Mouse (Mus musculus) heart, postnatal 10 days (tissue): ENCODE measurements at regions not wholly inside any gene's neighbourhood (a gene's known extent, or its start where the extent isn't known, plus 50 kb on each side); places are given as distances from the start of the nearest gene placed in this dataset.
A peak's percentile ranks its signal among the peaks of the same experiment; 100 is the strongest.
"Not testable (repeated sequence)": the region's sequence is repeated elsewhere in the genome, so short reads cannot be mapped to it uniquely, and the experiment has no call there.

Experiments
- DNase-seq, 2 experiments: peaks; one replicate each; pipeline ENCODE4 v3.0.0; 2021
- intact Hi-C: fragments of 180-260 bp; cut with DNase I; formaldehyde crosslinking; loops from one replicate; pipeline ENCODE4 v1.15.1; 2025

DNA sequence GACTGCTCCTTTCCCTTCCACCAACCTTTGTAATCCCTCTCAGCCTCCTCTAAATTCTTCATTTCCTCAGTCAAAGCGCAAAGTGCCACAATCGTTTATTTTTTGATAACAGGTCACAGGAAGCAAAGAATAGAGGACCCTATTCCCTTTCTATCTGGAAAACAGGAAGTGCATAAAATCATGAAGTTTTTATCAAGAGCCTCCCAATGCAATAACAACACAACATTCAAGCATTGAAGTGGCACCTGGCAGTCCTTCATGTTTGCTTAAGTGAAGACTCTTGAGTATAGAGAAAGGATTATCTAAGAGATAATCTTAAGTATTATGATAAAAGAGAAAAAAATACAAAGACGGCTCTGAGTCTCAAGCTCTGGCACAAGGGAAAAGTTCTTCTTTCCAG, 111.9 kb downstream of the Ibtk start:
- intact Hi-C loops = no loop called here
- DNase-seq = no peak

DNA sequence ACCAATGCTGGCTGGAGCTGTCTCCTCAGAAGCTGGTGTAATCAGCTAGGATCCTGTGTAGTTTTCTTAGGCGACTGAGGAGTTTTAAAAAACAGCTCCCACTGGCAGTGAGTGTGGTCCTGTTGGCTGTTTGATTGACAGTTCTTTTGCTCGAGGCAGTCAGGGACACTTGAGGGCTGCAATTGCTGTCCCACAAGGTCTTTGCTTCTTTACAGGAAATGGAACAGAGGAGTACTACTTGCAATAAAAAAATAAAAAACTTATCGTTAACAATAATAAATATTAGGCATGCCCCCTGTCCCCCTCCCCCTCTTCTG, 113.0 kb downstream of the Ibtk start:
- no peak for DNase-seq
- intact Hi-C loops = no loop called here

DNA sequence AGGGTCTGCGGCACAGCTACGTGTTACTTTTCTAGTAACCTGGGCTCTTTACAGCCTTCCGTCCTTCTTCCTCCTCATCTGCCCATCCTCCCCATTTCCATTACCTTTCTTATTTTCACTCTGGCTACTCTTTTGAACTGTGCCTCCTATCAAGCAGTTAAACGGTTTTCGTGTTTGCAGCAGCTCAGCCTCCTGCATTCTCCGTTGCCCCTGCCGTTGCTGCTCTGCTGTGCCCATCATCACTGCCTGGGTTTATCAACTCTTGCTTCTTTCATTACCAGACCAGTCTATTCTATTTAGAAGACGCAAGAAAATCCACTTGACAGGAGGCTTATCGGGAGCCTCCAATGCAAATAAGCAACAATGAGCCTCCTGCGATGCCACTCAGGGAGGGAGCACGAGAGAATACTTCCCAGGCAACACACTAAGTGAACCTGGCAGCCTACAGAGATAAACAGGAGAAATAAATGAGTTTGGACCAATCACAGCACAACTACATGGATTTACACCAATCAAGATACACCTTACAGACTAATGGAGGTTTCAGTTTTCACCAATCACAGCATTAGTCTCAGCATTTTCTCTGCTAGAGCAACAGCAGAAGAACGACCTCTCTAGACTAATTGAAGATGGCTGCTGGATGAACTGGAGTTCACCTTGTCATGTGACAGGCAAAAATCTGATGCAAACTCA, 113.5 kb downstream of the Ibtk start:
- intact Hi-C loops = no loop called here
- no peak for DNase-seq

DNA sequence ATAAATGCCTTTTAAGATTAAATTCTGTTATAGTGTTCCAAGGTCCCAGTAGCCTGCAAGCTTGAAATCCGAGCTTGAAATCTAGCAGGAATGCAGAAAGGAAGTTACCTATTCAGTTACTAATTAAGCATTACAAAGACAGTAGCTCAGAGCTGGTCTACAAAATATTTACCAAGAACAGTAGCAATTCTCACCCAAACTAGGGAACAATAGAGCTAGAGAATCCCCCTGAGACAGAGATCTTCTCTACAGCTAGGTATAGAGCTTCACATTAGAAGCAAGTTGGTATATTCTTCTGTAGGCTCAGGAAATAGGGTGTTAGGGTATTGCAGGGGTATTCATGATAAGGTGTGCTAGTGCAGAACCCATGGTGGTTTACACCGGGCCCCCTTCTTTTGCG, 114.3 kb downstream of the Ibtk start:
- DNase-seq, intact Hi-C loops: not testable (repeated sequence)

DNA sequence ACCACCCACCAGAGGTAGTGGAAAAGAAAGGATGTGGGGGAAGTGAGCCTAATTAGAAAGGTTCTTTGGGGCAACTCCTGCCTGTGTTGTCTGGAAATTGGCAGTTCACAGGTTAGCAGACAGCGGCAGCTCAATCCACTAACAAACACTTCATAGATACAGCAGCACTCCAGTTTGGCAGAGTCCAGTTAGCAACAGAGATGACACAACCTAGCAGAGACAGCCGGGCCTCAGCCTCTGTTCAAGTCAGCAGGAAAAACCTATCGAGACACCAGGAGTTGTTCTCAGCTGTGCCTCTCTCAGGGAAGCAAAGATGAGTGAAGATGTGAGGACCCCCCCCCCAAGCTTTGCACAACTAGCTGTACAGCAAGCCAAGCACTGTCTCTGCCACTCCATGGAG, 131.2 kb downstream of the Ibtk start:
- intact Hi-C loops = no loop called here
- DNase-seq = peak in 1 of 2 experiments; percentile 8

DNA sequence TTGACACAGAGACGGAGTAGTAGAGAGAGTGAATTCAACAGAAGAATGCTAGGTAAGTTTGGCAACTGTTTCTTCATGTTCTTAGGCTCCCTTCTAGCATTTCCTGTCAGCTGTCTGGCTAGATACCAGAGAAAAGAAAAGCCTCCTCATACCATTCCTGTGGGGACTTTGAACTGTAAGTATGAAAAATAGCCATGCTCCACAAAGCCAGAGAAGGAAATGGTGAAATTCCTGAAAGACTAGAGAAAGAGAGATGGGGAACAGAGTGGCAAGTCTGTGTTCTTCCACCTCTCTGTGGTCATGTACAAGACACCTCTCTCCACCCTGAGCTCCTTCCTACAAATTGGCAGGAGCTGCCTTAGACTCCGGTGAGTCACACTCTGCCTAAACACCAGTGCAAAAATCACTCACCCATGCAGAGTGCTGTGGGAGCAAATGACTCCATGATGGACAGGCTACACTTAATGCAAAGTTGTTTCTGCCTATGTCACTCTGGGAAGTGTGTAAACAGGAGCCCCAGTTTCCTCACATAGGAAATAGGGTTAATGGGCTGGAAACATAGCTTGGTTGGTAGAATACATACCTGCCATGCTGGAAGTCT, 131.9 kb downstream of the Ibtk start:
- no peak for DNase-seq
- intact Hi-C loops = no loop called here

DNA sequence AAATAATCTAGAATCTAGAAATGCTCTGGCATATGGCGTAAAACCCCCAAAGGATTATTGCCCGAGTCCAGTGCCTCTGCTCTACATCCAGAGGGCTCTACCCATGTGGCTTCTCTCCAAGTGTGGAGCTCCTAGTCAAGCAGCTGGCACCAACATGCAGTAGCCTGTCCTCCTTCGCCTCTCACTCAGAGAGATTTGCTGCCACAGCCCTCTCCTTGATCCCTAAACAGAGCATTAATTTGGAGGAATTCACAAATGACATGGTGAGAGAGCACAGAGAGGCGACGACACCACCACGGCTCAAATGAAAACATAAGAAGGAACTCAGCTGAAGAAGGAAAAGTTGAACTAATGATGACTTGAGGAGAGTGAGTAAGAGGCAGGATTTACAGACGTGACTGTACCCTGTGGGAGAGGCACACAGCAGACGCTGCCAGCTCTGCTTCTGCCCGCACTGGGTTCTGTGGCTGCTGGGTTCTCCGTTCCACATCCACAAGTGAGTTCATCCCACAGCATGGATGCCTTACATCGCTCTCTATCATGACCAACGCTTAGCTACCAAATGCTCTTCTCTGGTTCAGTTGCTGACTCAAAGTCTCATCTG, 132.8 kb downstream of the Ibtk start:
- no peak for DNase-seq
- intact Hi-C loops = no loop called here

DNA sequence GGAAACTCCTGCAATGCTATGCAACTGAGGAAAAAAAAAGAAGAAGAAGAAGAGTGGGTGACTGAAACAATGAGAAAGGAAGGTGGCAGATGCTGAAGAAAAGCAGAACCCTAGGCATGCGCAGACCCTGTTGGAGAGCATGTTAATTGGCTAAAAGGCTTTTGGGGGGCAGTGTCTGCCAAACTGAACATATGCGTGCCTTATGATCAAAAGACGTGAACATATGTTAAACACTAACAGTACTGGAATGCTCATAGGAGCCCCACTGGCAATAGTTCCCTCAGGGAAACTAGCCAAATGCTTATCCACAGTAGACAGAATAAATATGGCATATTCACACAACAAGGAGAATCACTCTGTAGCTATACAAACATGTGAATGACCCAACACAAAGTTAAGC, 140.0 kb downstream of the Ibtk start:
- intact Hi-C loops = no loop called here

DNA sequence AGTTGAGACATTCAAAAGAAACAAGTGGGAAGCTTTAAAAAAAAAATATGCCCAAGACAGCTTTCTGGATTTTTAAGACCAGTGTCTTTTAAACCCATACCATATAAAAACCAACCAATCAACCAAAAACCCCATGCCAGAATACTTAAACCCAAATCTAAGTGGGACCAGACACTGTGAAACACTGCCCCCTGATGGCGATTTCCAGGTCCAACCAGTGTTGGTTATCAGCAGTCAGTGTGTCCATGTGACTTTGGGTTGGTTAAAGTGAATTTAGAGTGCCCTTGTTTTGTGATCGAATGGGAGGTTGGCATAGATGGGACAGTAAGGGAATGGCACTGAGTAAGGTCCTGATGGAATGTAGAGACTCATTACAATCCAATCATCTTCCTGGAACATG, 152.2 kb downstream of the Ibtk start:
- intact Hi-C loops = loop anchor here (5.0 kb wide), 1 partner anchor 75 kb away; no protein-coding TSS in a partner anchor

More for the DNA sequence above, 140.0 kb downstream of the Ibtk start:
- DNase-seq = no peak

DNA sequence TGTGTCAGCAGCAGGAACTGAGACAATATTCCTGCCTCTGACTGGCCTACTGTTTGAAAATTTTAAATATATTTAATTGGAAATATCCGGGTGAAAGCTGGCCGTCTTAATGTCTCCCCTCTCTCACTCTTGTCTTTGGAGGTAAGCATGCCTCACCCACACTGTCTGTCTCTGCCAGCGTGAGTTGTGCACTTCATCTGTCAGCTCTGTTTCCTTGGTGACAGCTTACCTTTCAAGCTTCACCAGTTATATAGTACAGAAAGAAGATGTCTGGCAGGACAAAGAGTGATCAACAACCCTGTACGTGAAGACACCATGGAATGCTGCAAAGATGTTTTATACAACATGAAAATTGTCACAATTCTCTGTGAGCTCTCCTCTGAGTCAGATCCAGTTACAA, 155.3 kb downstream of the Ibtk start:
- no peak for DNase-seq
- intact Hi-C loops = no loop called here

More for the DNA sequence above, 152.2 kb downstream of the Ibtk start:
- peak; percentile 11 to 36 for DNase-seq

DNA sequence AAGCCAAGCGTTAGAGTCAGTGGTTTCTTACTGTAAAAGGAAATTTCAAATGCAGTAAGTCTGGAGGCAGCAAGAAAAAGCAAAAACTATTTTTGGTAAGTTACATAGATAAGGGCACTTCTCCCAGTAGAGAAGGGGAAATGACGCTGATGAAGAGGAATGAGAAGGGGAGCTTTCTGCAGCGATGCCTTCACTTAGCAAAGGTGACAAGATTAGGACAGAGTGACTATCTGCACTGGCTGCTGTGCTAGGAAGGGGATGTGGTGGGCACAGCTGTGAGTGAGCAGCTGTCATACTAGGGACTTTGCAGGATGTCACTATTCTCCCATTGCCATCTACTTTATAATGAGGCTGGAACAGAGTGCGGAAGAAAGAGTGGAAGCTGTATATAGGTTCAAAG, 156.5 kb downstream of the Ibtk start:
- no peak for DNase-seq
- intact Hi-C loops = no loop called here

DNA sequence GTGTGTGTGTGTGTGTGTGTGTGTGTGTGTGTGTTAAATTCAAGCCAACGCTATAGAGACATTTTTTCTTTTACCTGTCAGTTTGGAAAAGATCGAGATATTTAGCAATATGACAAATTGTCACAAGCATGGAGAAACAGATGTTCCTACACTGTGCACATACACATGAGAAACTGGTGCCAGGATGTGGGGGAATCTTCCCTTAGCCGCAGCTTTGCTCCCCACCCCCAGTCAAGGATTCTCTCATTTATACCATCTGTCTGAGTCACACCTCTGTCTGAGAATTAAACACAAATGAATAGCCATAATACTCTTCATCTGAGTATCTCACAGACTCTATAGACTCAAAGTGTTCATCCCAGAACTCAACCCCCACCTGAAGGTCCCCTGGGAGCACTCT, 159.9 kb downstream of the Ibtk start:
- intact Hi-C loops = loop anchor here (2.0 kb wide), 2 partner anchors 260 to 1246 kb away; no protein-coding TSS in a partner anchor
- DNase-seq = no peak

DNA sequence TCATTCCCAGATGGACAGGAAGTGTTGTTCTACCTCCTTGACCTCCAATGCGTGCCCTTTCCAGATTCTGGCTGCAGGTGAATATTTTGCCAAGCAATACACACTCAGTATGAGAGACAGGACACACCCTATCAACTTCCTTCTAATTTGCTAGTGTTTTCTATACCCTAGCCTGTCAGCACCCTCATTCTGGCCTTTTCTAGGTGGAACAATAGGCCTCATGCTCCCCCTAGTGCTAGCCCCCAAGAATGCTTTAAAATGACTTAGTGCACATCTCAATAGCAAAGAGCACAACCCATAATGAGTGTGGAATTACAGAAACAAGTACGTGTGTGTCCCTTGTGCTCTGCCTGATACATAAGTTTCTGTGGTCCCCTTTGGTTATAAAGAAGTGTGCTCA, 161.1 kb downstream of the Ibtk start:
- DNase-seq = peak; percentile 54 to 56
- intact Hi-C loops = loop anchor here (2.0 kb wide), 2 partner anchors 259 to 1245 kb away; no protein-coding TSS in a partner anchor

DNA sequence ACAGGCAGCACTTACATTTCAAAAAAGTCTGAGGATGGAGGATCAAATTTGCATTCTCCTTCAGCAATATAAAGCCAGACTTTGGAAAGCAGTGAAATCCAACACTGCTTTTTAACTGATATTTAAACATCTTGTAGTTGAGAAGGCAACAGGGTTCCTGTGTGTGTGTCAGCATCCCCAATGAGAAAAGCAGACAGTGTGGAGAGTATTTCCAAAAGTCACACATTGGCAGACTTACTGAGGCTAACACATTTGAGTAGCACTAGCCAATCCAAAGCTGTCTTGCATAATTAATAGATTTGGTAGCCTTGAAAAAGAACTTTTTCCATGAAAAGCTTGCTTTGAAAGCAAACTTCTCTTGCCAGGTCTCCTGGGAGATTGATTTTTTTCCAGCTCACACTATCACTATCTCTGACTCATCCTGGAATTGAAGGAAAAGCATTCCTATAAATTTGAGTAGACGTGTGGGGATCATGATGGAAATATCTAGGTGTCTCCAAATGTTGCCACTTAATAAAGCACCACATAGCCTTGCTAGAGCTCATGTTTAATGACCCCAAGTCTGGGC, 168.0 kb downstream of the Ibtk start:
- intact Hi-C loops = no loop called here
- peak; percentile 12 to 22 for DNase-seq

DNA sequence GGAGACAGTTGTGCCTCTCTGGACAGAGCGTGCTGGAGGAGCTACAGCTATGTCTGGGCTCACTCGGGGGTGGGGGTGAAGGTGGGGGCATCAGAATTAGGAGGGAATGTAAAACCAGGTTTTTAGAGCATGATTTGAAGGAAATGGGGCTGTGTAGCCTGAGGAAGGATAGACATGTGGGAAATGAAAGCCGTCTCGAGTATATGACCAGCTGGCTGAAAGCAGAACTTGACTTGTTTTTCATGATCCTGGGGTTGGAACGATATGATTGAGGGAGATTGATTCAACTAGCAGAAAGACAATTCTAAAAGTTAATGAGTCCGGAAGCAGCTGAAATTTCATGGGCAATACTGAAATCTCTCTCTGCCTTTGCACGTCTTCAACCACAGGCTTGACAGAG, 171.3 kb downstream of the Ibtk start:
- no peak for DNase-seq
- intact Hi-C loops = no loop called here

DNA sequence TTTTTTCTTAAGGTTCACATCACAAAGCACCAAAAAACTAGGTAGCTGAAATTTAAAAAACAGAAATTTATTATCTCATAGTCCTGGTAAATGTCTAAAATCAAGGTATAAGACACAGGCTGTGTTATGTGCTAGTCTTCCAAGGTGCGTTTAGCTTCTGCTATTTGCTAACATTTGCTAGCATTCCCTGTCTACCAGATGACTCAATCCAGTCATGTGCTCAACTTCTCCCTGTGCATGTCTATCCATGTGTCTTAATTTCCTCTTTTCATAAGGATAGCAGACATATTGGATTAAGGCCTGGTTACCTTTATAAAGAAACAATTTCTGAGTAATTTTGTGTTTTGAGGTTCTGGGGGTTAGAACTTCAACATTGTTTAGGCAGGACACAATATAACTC, 171.8 kb downstream of the Ibtk start:
- intact Hi-C loops = no loop called here

DNA sequence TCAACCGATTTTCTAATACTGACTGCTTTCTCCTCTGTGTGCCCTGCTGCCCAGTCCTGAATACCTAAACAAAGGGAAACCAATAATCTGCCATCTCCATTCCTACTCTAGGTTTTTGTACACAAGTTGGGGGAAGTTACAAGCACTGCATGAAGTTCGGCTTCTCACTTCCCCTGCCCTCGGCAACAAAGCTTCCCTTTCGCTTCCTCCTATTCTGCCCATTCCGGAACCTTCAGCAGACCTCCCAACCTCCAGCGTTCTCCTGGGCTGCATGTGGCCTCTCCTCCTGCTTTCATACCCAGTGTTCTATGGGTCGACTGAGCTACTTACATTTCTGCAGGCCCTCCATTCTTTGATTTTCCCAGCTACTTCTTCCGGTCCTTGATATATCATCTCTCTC, 180.3 kb downstream of the Ibtk start:
- peak in 1 of 2 experiments; percentile 5 for DNase-seq

More for the DNA sequence above, 171.8 kb downstream of the Ibtk start:
- DNase-seq = no peak

DNA sequence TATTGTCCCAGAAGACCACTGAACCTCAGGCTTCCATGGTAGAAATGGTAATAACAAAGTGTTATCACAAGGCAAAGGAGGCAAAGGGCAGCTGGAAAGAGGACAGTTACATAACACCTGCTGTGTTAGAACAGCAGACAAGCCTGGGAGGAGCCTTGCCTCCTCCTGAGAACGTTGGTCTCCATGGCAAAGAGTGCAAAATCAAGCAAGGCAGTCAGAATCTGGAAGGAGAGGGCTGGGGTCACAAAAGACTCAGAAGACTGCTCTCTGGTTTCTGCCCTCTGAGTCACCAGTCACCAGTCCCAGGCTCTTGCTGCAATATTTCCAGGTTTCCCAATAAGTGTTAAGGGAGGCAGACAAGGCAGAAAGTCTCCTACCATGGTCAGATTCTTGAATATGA, 197.3 kb downstream of the Ibtk start:
- no peak for DNase-seq
- intact Hi-C loops = no loop called here

More for the DNA sequence above, 180.3 kb downstream of the Ibtk start:
- intact Hi-C loops = no loop called here

DNA sequence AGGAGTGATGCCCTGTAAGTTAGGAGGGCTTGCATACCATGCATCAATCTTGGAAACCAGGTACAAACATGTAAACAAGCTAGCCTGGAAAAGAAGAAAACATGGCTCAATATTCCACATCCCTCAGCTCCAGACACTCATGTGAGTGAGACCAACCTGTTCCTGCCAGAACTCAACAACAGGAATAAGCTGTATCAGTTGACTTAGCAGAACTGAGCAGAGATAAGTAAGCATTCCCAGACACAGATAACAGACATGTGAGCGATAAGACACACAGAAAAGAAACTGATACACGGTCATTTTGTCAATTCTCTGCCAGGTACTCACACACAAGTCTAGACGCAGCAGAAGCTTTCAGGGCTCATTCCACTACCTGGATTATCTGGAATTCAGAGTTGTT, 198.7 kb downstream of the Ibtk start:
- no peak for DNase-seq
- intact Hi-C loops = no loop called here

DNA sequence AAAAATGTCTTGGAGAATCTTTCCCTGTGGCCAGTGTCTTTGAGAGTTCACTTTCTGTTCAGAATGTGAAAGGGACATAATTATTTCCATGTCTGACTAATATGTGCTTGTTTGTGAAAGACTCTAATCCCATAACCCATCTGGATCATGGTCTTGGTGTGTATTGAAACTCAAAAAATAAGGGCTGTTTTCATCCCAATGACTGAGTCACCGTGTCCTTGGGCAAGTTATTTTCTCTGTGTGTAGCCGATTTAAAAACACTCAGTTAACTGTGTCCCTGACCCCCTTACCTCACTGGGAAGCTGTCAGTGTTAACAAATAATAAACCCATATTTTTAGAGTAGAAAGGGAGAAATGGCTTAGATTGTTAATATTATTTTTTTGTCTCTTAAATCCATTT, 202.9 kb downstream of the Ibtk start:
- no peak for DNase-seq
- intact Hi-C loops = no loop called here

DNA sequence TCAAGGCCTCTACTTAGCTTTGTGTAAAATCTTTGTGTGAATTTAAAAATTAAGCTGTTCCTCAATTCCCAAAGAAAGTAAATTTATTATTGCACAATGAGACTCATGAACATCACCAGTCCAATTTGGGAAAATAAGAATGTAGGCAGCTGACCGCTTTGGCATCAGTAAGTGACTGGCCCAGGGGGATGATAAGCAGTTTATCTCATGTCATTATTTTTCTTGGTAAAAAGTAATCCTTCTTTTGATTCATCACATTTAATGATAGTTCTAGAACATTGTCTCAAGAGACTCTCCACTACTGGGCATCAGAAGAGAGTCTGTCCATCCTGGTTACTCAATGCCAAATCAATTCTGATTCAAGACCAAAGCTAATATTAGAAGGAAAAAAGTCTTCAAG, 203.6 kb downstream of the Ibtk start:
- intact Hi-C loops = no loop called here
- no peak for DNase-seq

DNA sequence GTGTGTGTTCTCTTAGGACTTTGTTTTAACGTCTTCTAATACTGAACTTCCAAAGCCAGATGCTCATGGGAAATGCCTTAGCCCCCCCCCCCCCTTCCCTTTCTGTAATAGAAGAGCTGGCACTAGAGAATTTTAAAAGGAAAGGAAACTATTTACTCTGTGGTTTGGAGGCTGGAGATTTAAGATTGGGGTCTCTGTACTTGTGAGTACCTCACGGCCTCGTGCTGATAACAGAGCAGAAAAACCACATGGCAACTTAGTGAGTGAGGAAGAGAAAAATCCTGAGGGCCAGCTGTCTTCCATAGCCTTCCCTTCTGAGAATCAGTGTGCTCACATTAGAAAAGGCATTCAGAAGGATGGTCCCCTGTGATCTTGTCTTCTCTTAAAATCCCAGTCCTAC, 210.6 kb downstream of the Ibtk start:
- intact Hi-C loops = no loop called here
- DNase-seq = no peak
